Mouse (Mus musculus) cerebellum, adult 2 months (tissue): Measurements from ENCODE around the gene Rasal2. TPM values are rescaled to one million over a fixed set of nuclear protein-coding genes. Genes with fewer than 3 reads are reported as not detected.

Source experiments
- DNase-seq, 2 experiments: peaks; one replicate each; pipeline ENCODE4 v3.0.0; 2021
- H3K27ac ChIP-seq: fragments of 200-500 bp; 2 replicates; pipeline ENCODE4 v1.5.1; 2012; ENCODE audit warnings: low read length, control low read depth, inconsistent platforms; ENCODE audit not compliant: insufficient read depth
- H3K27me3 ChIP-seq: fragments of 200-500 bp; 2 replicates; pipeline ENCODE4 v1.6.1; 2012; ENCODE audit warnings: inconsistent platforms, mild to moderate bottlenecking, low read length, moderate library complexity; ENCODE audit not compliant: control insufficient read depth, insufficient read depth
- H3K4me1 ChIP-seq: fragments of 200-500 bp; 2 replicates; pipeline ENCODE4 v1.6.1; 2011; ENCODE audit warnings: low read length; ENCODE audit not compliant: control insufficient read depth, insufficient read depth
- H3K4me3 ChIP-seq: fragments of 200-500 bp; replicated peaks from 2 replicates; pipeline ENCODE3; 2011; ENCODE audit warnings: mild to moderate bottlenecking, low read depth, low read length, control low read depth; ENCODE audit not compliant: insufficient read depth
- CTCF ChIP-seq: fragments of 200-500 bp; IDR thresholded peaks from 2 replicates; pipeline ENCODE4 v1.5.1; 2011; ENCODE audit warnings: low read depth, mild to moderate bottlenecking, control low read depth, low read length, moderate library complexity, borderline replicate concordance; ENCODE audit not compliant: insufficient read depth
- POLR2A ChIP-seq: fragments of 200-500 bp; IDR thresholded peaks from 2 replicates; pipeline ENCODE4 v1.6.1; 2011; ENCODE audit warnings: low read length, control low read depth, borderline replicate concordance; ENCODE audit not compliant: insufficient read depth
- WGBS: fragments of 180-500 bp; shearing (Covaris S2); methylation state at CpG from one replicate; pipeline ENCODE4 v1.1.7; 2018; 5-methylcytosine and 5-hydroxymethylcytosine counted together
- polyA plus RNA-seq: library from polyadenylated mRNA; depleted of rRNA; stranded (reverse); fragments of >200 nt; gene quantifications from 2 replicates; pipeline ENCODE4 v1.2.3, GENCODE M21; 2012

Rasal2 gene
- polyA plus RNA-seq, 1 experiment: 14.6 TPM

DNA sequence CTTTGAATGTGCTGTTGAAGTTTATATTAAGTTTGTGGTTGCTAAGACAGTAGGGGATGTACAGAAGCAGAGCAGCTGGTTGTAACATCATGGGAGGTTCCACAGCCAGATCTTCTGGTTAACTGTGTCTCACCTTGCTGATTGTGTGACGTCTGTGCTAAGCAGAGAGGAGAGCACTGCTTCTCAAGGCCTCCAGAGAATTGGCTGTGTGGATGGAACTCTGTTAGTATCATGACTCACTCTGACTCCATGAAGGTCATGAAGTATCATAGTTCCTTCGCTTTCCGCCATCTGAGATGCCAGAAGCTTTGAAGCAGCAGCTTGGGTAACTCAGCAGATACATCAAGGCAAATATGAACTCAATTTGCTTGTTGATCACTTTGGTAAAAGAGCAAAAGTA, 144.5 kb downstream of the Rasal2 start:
- no peak overlapping the region for H3K4me3 ChIP-seq
- H3K27me3 ChIP-seq: no peaks in the 10 kb centered on the region
- no peak overlapping the region for H3K27ac ChIP-seq
- DNase-seq: no peak
- TF ChIP-seq CTCF (no peak), POLR2A (no peak)
- WGBS: 86% methylated on average over 3 of the region's 3 CpGs
- no peaks in the 10 kb centered on the region for H3K4me1 ChIP-seq

DNA sequence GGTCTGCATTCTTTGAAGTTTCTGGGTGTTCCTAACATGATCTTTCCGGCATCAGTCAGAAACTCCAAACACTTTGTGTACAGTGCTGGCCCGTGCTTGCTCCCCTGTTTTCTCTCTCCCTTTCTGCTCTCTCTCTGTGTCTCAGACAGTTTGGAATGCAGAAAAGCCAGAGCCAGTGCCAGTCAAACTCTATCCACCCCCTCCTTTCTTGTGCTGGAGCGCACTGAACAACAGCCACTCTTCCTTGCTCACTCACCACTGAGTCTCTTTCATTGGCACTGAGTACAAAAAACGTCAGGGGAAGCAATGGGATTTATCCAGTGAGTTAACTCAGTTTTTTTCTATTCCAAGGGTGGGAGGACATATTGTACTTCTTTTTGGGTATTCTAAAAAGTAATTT, 155.8 kb downstream of the Rasal2 start:
- no peaks in the 10 kb centered on the region for H3K4me1 ChIP-seq
- no peak for TF ChIP-seq CTCF
- no peak for TF ChIP-seq POLR2A
- no peak overlapping the region for H3K27ac ChIP-seq
- DNase-seq: peak in 1 of 2 experiments; percentile 20
- H3K4me3 ChIP-seq: no peak overlapping the region
- H3K27me3 ChIP-seq: no peaks in the 10 kb centered on the region
- 45% methylated on average over 4 of the region's 4 CpGs for WGBS

DNA sequence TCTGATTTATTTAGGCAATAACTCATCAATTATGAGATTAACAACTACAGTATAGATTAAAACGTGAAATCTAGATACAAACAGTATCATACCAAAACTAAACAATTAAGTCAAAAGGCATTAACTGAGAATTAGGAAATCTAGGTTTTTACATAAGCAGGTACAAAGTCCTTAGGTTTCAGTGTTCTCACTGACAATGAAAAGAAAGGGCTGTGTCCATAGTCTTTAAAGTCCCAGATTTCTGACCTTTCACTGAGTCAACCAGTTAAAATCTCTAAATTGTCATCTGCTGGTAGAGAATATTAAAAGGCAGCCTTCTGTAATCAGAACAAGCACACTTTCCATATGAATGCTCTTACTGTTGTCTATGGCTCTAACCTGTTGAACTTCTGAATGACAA, 156.6 kb downstream of the Rasal2 start:
- no peak overlapping the region for H3K27ac ChIP-seq
- 84% methylated on average over 1 of the region's 1 CpGs for WGBS
- DNase-seq: no peak

DNA sequence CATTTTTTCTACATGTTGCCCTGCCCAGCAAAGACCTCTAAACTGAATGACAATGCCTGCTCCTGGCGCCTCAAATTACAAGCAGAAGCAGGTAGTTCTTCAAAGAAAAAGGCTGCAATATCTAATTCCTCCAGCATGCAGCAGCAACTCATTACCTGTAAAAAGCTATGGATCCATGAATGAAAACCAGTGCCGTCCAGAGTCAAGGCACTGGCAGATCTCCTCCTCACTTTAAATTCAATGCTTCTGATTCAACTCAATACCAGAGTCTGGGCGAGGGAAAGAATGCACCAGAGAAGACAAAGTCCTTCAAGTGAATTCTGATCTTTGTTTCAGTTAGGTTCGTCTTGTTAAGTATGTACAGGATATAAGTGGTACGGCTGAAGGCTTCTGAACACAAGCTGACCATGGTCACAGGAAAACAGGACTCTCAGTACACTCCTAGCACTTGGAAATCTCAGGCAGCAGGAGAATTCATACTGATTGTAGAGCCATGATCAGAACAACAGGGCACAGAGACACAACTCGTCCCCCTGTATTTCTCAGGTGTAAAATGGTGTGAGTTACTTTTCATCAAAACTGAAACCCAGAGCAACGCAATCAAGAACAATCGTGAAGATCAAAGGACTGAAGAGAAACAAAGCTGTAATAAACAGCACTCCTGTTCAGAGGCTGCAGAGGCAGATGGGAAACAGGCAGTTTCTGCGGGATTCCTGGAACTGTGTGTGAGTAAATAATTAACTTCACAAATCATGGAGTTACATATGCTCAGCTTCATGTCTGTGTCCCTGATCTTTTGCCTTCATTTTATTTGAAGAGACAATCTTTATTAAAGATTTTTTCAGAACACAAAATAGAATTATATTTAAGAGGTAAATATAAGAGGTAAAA, 158.6 kb downstream of the Rasal2 start:
- TF ChIP-seq POLR2A (no peak), CTCF (no peak)
- H3K27ac ChIP-seq: no peak overlapping the region
- H3K4me1 ChIP-seq: no peaks in the 10 kb centered on the region
- peak in 1 of 2 experiments; percentile 5 for DNase-seq
- 43% methylated on average over 9 of the region's 9 CpGs for WGBS
- no peaks in the 10 kb centered on the region for H3K27me3 ChIP-seq
- H3K4me3 ChIP-seq: no peak overlapping the region

More for the DNA sequence above, 156.6 kb downstream of the Rasal2 start:
- Histone ChIP-seq H3K4me3 (no peak overlapping the region), H3K27me3 (no peaks in the 10 kb centered on the region), H3K4me1 (no peaks in the 10 kb centered on the region)
- TF ChIP-seq POLR2A: no peak

DNA sequence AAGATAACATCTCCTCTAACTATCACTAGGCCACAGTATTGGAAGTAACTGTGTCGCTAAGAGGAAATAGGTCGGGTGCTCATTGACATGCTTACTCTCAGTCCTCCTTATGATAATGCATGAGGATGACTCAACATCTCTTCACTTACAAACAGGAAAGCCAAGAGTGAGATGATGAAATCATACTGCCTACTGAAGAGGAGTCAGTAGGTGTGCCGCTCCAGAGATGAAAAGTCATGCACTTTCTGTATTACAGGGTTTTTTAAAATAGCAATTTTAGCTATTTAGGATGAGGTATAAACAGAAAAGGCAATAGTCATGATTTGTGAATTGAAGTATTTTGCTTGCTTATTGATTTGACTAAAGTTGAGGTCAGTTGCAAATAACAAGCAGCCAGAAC, 164.3 kb downstream of the Rasal2 start:
- no peak for TF ChIP-seq CTCF
- no peak for TF ChIP-seq POLR2A
- 87% methylated on average over 3 of the region's 3 CpGs for WGBS
- Histone ChIP-seq H3K27me3 (no peaks in the 10 kb centered on the region), H3K4me1 (peaks cover 3% of the 10 kb centered on the region; the same call in 1 of the 2 replicates), H3K4me3 (no peak overlapping the region), H3K27ac (no peak overlapping the region)
- DNase-seq: no peak

DNA sequence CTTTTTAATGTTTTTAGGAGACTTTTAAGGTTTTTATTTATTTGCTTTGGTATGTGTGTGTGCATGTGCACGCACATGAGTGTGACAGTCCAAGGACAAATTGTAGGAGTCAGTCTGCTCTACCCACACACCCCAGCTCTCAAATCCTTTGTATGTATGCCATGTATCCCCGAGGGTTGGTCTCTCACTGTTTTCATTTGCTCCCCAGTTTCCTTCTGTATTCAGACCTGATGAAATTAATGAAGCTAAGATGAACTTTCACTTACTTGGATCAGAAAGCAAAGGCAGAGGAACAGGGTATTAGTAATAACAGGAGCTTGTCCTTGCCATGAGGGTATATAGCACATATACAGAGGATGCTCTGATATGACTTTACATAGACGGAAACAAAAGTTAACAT, 165.1 kb downstream of the Rasal2 start:
- no peak for DNase-seq
- Histone ChIP-seq H3K4me1 (peaks cover 3% of the 10 kb centered on the region; the same call in 1 of the 2 replicates), H3K27ac (no peak overlapping the region), H3K27me3 (no peaks in the 10 kb centered on the region), H3K4me3 (no peak overlapping the region)
- TF ChIP-seq CTCF (no peak), POLR2A (no peak)
- WGBS: 72% methylated on average over 3 of the region's 3 CpGs

DNA sequence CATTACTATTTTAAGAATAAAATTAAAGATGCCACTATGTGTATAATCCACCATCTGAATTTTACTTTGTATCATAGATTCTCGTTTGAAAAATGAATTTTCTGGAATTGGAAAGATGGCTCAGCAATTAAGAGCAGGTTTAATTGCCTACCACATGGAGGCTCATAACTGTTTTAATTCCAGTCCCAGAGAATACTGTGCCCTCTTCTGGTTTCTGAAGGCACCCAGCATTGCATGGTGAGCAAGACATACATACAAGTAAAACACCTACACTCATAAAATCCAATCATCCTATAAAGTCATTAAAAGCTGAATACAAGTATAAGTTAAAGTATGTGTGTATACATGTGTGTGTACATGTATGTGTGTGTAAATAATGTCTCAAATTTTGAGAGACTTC, 165.6 kb downstream of the Rasal2 start:
- H3K4me1 ChIP-seq: peaks cover 3% of the 10 kb centered on the region; the same call in 1 of the 2 replicates
- H3K27ac ChIP-seq: no peak overlapping the region
- TF ChIP-seq CTCF: no peak
- no peak for TF ChIP-seq POLR2A
- WGBS: 73% methylated on average over 1 of the region's 1 CpGs
- DNase-seq: no peak
- H3K4me3 ChIP-seq: no peak overlapping the region
- no peaks in the 10 kb centered on the region for H3K27me3 ChIP-seq

DNA sequence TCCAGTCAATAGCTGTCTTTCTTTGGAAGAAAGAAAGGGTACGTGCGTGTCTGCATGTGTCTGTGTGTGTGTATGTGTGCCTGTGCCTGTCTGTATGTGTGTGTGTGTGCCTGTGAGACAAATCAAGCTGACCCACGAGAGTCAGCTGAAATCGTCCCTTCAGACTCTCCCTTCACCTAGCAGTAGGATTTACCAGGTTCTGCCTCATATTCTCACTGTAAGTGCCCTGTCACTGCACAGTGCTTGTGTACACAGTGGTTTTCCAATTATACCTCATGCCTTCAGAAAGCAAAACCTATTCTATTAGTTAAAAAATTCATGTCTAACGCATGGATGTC, 168.0 kb downstream of the Rasal2 start:
- TF ChIP-seq POLR2A (no peak), CTCF (no peak)
- Histone ChIP-seq H3K27ac (no peak overlapping the region), H3K27me3 (no peaks in the 10 kb centered on the region), H3K4me1 (peaks cover 3% of the 10 kb centered on the region; the same call in 1 of the 2 replicates), H3K4me3 (no peak overlapping the region)
- WGBS: 37% methylated on average over 5 of the region's 5 CpGs
- no peak for DNase-seq
